Mouse (Mus musculus): ENCODE results near the gene BC030867.
"Not testable (repeated sequence)": the region's sequence is repeated elsewhere in the genome, so short reads cannot be mapped to it uniquely, and the experiment has no call there.

DNA sequence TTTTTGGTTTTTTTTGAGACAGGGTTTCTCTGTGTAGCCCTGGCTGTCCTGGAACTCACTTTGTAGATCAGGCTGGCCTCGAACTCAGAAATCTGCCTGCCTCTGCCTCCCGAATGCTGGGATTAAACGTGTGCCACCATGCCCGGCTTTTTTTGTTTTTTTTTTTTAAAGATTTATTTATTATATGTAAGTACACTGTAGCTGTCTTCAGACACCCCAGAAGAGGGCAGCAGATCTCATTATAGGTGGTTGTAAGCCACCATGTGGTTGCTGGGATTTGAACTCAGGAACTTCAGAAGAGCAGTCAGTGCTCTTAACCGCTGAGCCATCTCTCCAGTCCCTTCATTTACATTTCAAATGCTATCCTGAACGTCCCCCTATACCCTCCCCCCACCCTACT, 31.6 kb downstream of the BC030867 start:
- not testable (repeated sequence) for TF ChIP-seq POLR2A (IDR thresholded peaks at IDR 0.05; ENCODE audit: control insufficient read depth, low read depth, low read length); CTCF (IDR thresholded peaks at IDR 0.05; ENCODE audit: control insufficient read depth, insufficient read depth, insufficient replicate concordance, low read depth, low read length)

All from testis, adult 2 months (tissue).